Mouse (Mus musculus) layer of hippocampus, adult 2 months (tissue): Measurements from ENCODE around the gene Parm1. TPM values are rescaled to one million over a fixed set of nuclear protein-coding genes. Genes with fewer than 3 reads are reported as not detected.

Experiments
- DNase-seq, 2 experiments: peaks; one replicate each; pipeline ENCODE4 v3.0.0; 2022; ENCODE audit warnings: low spot score in 2 of 2
- H3K27ac ChIP-seq: fragments of 200-600 bp; 2 replicates; pipeline ENCODE4 v1.8.1; 2022
- H3K4me3 ChIP-seq: fragments of 200-600 bp; 2 replicates; pipeline ENCODE4 v1.8.1; 2022; ENCODE audit warnings: mild to moderate bottlenecking
- CTCF ChIP-seq: fragments of 200-600 bp; conservative IDR thresholded peaks from 2 replicates; pipeline ENCODE4 v1.8.1; 2022; ENCODE audit warnings: antibody characterized with exemption, mild to moderate bottlenecking, moderate library complexity
- long read RNA-seq, 2 experiments: library from polyadenylated mRNA; stranded (forward); transcript quantifications; one replicate each; pipeline ENCODE4 v2.0.0; 2021; ENCODE audit warnings: borderline mapping rate in 2 of 2
- total RNA-seq, 2 experiments: library from RNA; stranded (reverse); gene quantifications; 2 replicates each; pipeline ENCODE4 v1.2.3; 2021

Gene Parm1
- 10 to 100 TPM; 44.7 to 48.6 TPM for total RNA-seq
- long read RNA-seq, experiment 1, full-length matches to known transcripts = 15 of 31 reads
- long read RNA-seq, experiment 1, partial matches to known transcripts = 1 of 31 reads
- long read RNA-seq, experiment 1, other reads (novel, unspliced or antisense) = 15 of 31 reads
- long read RNA-seq, experiment 2, full-length matches to known transcripts = 20 of 38 reads
- long read RNA-seq, experiment 2, partial matches to known transcripts = 4 of 38 reads
- long read RNA-seq, experiment 2, other reads (novel, unspliced or antisense) = 14 of 38 reads

- Histone ChIP-seq H3K4me3 (peak within 1 kb of the TSS; percentile 67), H3K27ac (peak within 1 kb of the TSS; percentile 76)
- peak; percentile 82 for TF ChIP-seq CTCF
- DNase-seq = peak; percentile 79 to 82
These were observed at the start of gene Parm1 for GRCm38 (mm10) chr5:91517480-91518301. Gene Parm1 (plus strand): TSS chr5:91517615.

DNA sequence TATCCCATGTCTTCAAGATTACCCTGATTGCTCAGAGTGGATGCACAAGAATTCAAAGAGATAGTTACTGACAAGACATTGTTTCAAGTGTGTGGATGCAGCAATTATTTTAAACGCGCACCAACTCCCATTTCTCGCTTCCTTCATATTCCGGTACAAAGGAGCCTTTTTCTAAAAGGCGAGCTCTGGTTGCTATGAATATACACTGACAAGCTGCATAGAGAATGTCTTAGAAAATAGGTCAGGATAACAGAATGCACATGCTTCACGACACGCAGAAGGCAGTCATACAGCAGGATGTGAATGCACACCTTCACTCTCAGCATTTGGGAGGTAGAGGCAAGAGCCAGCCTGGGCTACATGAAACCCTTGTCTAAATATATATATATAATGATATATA lies 42.2 kb upstream of the Parm1 start:
- no peak for TF ChIP-seq CTCF
- Histone ChIP-seq H3K27ac (no peak overlapping the region), H3K4me3 (no peak overlapping the region)
- no peak for DNase-seq

DNA sequence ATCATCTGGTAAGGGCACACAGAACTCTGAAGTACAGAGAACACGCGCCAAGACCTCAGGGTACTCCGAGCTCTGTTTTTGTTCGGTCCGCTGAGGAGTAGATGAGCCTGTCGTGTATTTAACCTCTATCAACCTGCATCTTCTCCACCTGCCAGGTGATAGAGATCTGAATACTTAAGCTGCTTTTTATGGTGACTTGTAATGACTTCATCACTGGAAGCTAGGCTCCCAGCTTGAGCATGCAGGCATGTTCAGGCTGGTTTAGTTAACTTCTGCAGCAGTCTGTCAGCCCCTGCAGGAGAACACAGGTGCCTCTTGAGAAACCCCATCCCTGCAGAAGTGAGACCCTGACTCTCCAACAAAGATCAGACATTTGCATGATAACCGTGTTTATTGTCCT lies 40.6 kb upstream of the Parm1 start:
- H3K4me3 ChIP-seq = no peak overlapping the region
- no peak for DNase-seq
- H3K27ac ChIP-seq = no peak overlapping the region
- no peak for TF ChIP-seq CTCF

GRCm38 (mm10) chr5:91478673-91479072 lies 38.7 kb upstream of the Parm1 start:
- no peak overlapping the region for H3K27ac ChIP-seq
- H3K4me3 ChIP-seq = no peak overlapping the region
- DNase-seq = no peak
- no peak for TF ChIP-seq CTCF

GRCm38 (mm10) chr5:91480129-91480528 lies 37.3 kb upstream of the Parm1 start:
- H3K4me3 ChIP-seq = no peak overlapping the region
- DNase-seq = no peak
- TF ChIP-seq CTCF = no peak

GRCm38 (mm10) chr5:91484324-91484723 lies 33.1 kb upstream of the Parm1 start:
- no peak for TF ChIP-seq CTCF
- H3K4me3 ChIP-seq = no peak overlapping the region
- no peak for DNase-seq
- H3K27ac ChIP-seq = no peak overlapping the region

More at GRCm38 (mm10) chr5:91480129-91480528, 37.3 kb upstream of the Parm1 start:
- H3K27ac ChIP-seq = no peak overlapping the region

GRCm38 (mm10) chr5:91494456-91494855 lies 23.0 kb upstream of the Parm1 start:
- no peak overlapping the region for H3K27ac ChIP-seq
- DNase-seq = no peak
- no peak for TF ChIP-seq CTCF

DNA sequence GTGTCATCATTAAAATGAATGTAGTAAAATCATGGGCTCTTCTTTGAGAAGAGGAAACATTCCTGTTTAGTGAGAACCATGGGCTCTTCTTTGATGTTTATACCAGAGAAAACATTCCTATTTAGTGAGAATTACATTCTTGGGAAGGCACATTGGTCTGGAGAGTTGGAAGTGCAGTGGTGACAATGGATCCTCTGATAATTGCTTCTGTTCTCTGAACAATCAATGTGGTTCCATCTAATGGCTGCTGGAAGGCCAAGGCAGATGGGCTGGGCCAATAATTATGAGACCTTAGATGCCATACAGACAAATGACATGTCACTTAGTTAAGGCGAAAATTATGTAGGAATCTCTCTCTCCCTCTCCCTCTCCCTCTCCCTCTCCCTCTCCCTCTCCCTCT lies 16.1 kb upstream of the Parm1 start:
- no peak for DNase-seq
- Histone ChIP-seq H3K4me3 (no peak overlapping the region), H3K27ac (no peak overlapping the region)
- no peak for TF ChIP-seq CTCF

More at GRCm38 (mm10) chr5:91494456-91494855, 23.0 kb upstream of the Parm1 start:
- H3K4me3 ChIP-seq = no peak overlapping the region

DNA sequence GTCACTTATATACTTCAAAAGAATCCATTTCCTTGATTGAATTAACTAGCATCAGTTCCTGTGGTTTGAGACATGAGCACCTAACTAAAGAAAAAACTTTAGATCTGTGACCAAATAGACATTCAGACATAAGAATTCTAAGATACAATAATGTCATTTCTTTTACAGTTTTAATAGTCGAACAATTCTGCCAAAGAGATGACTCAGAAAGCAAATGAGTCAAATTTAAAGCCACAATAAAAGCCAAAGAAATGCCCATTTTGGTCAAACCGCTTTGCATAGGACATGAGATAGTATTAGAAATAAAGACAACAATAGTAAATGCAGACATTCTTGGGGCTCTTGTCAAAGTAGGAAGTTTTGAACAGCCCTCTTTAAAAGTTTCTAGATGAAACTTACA lies 15.0 kb upstream of the Parm1 start:
- no peak overlapping the region for H3K4me3 ChIP-seq
- DNase-seq = no peak
- no peak for TF ChIP-seq CTCF
- no peak overlapping the region for H3K27ac ChIP-seq

DNA sequence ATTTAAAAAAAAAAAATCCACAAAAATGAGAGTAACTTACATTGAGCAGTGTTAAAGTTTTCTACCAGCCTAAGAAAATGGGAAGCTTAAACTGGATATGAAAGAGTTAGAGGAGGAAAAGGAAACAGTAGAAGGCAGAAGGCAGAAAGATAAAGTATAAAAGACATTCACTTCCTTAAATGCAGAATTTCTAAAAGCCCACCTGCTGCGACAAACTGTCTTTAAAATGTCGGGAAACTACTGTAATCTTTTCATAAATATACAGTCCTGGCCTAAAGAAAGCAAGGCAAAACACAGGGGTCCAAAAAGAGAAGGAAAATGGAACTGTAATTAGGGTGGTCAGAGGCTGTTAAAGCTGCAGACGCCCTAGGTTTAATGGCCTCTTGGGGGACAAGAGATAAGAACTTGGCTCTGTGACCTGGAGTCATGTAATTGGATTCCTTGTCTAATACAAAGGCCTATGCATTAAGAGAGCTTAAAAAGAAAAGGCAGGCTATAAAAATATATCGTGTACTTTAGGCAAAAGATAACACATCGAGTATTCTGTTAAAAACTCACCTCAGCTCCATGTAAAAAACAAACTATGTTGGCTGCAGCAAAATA lies 13.0 kb upstream of the Parm1 start:
- no peak overlapping the region for H3K27ac ChIP-seq
- DNase-seq = no peak
- no peak overlapping the region for H3K4me3 ChIP-seq
- no peak for TF ChIP-seq CTCF

DNA sequence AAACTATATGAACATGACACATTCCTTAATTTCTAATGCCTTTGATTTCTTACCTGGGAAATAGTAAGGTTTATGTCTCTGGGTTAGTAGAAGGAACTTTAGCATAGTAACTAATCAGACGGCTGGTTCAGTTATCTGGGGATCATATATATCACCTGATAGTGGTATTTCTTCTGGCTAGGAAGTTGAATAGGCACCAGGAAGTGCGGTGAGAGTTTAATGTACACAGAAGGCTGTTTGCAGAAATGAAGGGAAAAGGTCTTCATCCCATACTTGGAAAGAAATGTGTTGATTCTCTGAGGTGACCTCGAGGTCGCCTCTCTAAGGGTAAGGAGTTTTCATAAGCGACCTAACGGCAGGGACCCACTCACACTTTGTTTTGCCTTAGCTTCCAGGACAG lies 338 bp upstream of the Parm1 start:
- H3K27ac ChIP-seq = no peak overlapping the region
- no peak for TF ChIP-seq CTCF
- no peak for DNase-seq
- H3K4me3 ChIP-seq = peak overlapping the region; percentile 67

DNA sequence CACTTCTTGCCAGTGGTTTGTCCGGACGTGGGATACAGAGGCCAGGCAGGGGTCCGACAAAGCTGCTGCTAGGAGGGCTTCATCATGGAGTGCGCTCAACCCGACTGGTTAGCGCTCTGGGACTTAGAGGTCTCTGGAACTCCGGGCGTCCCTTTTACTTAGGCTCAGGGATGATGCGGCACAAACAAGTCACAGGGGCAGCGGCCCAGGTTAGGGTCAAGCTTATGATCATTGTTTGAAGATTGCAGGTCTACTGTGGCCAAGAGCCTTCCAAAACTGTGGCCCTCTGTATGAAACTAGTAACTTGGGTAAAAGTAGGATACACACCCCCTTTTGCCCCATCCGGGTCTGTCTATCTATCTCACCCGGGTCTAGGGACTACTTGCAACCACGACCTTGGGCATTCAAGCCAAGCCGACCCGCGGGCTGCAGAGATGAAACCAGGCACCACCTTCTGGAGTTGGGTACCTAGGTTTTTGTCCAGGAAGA lies 931 bp downstream of the Parm1 start:
- H3K27ac ChIP-seq = peak overlapping the region; percentile 76
- H3K4me3 ChIP-seq = peak overlapping the region; percentile 67
- no peak for DNase-seq
- TF ChIP-seq CTCF = no peak

GRCm38 (mm10) chr5:91518946-91519345 lies 1.5 kb downstream of the Parm1 start:
- DNase-seq = peak in 1 of 2 experiments; percentile 6
- no peak for TF ChIP-seq CTCF
- H3K4me3 ChIP-seq = peak overlapping the region; percentile 67
- peak overlapping the region; percentile 37 for H3K27ac ChIP-seq

DNA sequence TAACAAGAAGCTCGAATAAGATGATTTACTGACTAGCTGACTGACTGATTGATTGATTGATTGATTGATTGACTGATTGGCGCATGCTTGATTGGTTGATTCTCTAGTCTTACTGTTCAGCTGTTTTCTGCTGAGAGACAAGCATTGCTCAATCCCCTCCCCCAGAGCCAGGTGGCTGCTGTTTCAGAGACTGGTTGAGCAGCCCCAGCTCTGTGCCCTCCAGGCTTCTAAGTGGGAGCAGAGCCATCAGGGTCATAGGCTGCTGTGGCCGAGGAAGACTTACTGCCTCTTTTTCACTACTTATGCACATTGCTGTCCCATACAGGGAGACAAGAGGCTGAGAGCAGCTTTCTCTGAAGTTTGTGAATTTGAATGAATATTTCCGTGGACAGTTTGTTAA lies 2.1 kb downstream of the Parm1 start:
- peak overlapping the region; percentile 37 for H3K27ac ChIP-seq
- peak; percentile 19 to 26 for DNase-seq
- TF ChIP-seq CTCF = no peak
- H3K4me3 ChIP-seq = peak overlapping the region; percentile 67
